Mouse (Mus musculus) B cell, adult 62 days (primary cell): Measurements from ENCODE around the gene Cyp20a1. TPM values are rescaled to one million over a fixed set of nuclear protein-coding genes. Genes with fewer than 3 reads are reported as not detected.

ENCODE experiments used
- total RNA-seq: library from RNA; stranded (reverse); gene quantifications from 4 replicates; pipeline ENCODE4 v1.2.4, GENCODE M21; 2023

Cyp20a1 gene
- 9.6 to 12.8 TPM (median 10.1 TPM) in 4 replicates for total RNA-seq

DNA sequence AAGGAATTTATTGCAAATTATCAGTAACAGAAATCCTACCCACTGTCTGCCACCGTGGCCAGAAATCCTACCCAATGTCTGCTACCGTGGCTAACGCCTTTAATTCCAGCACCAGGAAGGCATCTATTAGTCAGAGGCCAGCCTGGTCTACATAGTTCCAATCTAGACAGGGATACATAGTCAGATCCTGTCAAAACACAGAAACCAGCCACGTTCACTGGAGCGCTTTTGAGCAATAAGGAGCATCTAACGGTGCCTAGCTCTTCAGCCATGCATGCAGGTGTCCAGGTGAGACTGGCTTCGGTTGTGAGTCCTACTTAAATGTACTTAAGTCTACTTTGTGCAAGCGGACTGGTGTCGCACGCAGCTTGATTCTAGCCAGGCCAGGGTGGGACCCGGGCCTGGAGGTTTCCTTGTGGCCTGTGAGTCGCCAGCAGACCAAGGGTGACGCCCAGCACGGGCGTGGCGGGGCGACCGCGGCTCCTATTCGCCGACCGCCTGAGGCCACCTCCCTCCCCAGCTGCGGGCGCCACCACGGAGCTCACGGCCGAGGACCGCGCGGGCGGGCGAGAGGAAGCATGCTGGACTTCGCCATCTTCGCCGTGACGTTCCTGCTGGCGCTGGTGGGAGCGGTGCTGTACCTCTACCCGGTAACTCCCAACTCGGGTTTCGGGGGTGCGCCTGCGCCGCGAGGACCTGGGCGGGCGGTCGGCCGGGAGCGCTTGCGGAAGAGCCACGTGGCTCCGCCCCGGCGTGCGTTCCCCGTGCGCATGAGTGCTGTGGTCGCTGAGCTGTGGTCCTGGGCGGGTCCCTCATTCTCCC lies at the start of gene Cyp20a1:
Gene Cyp20a1, plus strand, starts transcription at position 516 of the 822 bp plus-strand sequence.

DNA sequence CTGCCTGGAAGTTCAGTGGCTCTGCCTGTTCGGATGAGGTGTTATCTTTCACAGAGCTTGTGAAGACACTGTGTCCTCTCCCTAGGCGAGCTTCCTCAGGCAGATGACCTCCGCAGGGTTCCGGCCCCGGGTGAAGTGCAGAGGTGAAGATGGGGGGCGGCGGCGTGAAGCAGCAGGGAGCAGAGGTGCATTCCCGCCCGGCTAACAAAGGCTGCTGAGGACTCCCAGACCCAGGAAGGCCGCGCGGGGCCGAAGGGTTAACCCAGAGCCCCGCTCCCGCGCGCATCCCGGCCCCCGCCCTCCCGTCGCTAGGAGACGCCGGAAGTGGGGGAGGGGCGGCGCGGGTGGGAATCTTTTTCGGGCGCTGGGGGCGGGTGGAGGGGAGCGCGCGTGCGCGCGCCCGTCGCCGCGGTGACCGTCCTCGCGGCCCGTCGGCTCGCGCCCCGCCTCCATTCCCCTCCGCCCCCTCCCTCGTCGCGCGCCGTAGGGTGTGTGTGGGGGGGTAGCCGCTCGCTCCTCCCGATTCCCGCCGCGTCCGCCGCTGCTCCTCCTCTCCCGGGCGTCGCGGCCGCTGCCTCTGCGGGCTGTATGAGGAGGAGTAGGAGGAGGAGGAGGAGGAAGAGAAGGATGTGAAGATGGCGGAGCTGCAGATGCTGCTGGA lies 66.2 kb downstream of the Cyp20a1 start, which contains the start of gene Abi2:
Gene Abi2, plus strand, starts transcription at position 452 of the 661 bp plus-strand sequence.

Other genes starting within 250 kb of the Cyp20a1 start
- gene Carf, start 245.1 kb upstream of the Cyp20a1 start, total RNA-seq = 10.6 to 16.6 TPM (median 13.3 TPM) in 4 replicates
- 20.0 to 23.7 TPM (median 23.4 TPM) in 4 replicates for gene Wdr12, start 244.7 kb upstream of the Cyp20a1 start, total RNA-seq
- 33.5 to 40.2 TPM (median 38.0 TPM) in 4 replicates for gene Nbeal1, start 162.7 kb upstream of the Cyp20a1 start, total RNA-seq
- gene Abi2, start 66.3 kb downstream of the Cyp20a1 start, total RNA-seq = 4.9 to 7.9 TPM (median 6.5 TPM) in 4 replicates
- 0.52 to 1.8 TPM (median 1.2 TPM) in 4 replicates for gene Raph1, start 223.8 kb downstream of the Cyp20a1 start, total RNA-seq